Mouse (Mus musculus) natural killer cell, adult 2 months (primary cell): ENCODE data around the gene Prss48.

ENCODE experiments used
- DNase-seq, 2 experiments: peaks; one replicate each; pipeline ENCODE4 v3.0.0; 2022; ENCODE audit warnings: low spot score in 2 of 2

Prss48 gene

DNA sequence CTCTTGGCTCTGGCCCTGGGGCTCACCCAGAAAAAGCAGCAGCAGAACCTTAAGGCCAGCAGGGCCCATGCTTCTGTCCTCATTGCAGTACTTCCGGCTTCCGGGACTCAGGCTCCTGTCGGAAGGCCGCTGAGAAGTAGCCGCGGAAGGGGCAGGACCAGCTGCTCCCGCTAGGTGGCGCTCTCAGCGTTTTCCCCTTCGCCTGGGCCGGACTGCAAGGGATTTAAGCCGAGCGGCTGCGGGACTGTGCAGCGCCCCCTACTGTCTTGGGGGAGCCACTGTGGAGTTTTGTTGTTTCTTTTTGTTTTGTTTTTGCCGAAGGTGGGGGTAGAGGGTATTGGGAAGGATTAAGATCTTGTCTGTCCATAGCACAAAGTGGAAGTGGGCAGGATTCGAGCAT is at the start of gene Prss48:
Gene Prss48 (minus strand): TSS at position 69 of the 400 bp plus-strand sequence.
- DNase-seq: peak in 1 of 2 experiments; percentile 1

DNA sequence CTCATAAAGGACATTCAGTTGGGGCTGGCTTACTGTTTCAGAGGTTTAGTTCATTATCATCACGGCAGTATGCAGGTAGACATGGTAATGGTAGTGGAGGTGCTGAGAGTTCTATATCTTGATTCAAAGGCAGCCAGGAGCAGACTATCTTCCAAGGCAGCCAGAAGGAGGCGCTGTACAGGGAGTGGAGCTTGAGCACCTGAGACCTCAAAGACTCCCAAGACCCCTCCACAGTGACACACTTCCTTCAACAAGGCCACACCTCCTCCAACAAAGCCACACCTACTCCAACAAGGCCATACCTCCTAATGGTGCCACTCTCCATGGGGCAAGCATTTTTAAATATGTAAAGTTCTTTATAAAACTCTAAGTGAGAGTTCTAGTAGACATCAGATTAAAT is 46.8 kb upstream of the Prss48 start:
- no peak for DNase-seq

DNA sequence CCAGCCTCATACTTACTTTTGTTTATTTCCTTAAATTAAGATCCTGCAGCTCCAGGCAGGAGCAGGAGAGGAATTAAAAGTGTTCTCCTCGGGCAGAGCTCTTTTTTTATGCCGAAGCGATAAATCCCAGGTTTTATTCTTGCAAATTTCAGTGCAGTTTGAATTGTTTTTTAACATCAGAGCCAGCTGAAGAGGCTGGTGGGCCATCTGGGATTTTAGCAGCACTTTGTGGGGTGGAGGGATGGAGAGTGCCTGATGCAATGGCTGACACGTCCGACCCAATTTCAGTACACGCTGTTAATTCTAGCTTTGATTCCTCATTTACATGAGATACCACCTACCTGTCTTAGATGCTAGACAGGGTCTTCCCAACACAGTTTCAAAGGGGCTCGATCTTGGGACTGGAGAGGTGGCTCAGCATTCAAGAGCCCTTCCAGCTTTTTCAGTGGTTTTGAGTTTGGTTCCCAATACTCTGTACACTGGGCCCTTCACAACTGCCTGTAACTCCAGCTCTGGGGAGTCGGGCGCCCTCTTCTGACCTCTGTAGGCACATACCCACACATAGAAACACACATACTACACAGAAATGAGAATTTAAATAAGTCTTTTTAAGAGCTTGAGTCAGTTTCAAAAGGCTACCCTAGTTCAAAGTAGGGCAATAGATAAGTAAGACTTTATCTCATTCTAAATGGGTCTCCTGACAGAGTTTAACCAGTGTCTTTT is 45.6 kb upstream of the Prss48 start:
- DNase-seq: no peak

DNA sequence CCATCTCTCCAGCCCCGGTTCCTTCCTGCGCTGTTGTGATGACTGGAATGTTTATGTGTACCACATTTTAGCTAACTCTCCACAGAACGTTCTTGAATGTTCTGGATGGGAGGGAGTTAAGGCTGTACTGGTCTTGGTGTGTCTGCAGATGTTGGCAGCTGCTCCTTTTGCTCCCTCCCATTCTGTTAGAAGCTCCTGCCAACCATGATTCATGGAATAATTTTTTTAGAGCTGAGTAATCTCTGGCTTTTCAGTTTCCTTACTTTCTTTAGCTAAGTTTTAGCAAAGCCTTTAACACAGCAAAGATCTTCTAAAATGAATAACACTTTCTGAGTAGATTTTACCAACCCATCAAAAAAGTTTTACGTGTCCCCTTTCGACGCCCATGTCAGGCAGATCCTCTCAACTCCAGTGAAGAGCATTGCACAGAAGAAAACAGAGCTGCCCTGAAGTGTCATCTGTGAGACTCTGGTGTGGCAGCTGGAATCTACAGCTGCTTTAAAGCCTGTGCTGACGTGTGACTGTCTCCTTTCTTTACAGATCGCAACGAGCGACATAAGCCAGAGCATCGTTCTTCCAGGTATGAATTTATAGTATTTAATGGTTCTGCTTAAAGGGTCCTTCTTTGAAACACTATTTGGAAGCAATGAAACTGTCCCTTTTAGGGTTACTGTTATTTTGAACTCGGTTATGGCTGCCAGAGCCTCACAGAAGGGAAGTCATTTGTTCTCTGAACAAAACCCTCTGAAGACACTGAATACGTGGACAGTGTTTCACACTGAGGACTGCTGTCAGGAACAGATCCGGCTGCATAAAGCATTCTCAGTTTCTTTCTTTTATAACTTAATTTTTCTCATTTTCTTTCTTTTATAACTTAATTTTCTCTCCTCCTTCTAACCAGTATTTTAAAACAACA is 38.3 kb upstream of the Prss48 start:
- DNase-seq: no peak

DNA sequence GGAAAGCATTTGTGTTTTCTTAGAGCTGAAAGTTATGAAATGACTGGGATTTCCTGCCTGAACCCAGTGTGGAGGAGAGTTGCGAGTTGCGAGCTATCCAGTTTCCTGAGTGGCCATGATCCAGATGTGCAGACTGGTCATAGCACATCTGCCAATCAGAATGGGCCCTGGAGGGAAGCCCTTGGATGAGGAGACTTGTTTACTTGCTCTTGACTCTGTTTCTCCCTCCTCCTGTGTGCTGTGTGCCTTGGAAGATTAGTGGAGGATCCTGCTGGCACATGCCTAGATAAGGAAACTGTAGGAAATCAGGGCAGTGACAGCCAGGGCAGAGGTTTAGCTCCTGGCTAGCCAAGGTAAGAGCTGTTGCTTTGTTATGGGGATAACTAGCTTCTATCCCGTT is 36.4 kb upstream of the Prss48 start:
- no peak for DNase-seq

DNA sequence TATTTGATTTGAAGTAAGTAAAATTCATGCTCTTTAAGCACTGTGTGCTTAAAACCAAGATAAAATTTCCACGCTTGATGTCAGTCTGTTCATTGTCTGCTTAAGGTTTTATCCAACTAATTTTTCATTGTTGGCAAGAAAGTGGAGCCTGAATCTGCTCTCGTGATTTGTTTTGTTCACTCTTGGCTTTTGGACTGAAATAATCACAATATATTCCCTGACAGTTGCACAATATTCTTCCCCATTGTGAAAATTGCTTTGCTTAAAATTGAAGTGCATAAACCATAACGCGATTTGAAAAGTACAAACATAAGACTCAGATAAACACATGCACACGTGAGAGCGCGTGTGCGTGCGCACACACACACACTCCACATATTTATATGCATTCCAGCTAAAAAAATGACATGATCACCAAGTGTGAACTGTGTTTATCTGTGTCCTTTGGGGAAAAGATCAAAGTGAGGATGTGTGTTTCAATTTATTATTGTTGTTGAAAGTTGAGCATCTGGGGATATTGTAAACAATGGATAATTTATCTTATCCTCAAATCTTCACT is 35.7 kb upstream of the Prss48 start:
- DNase-seq: no peak

DNA sequence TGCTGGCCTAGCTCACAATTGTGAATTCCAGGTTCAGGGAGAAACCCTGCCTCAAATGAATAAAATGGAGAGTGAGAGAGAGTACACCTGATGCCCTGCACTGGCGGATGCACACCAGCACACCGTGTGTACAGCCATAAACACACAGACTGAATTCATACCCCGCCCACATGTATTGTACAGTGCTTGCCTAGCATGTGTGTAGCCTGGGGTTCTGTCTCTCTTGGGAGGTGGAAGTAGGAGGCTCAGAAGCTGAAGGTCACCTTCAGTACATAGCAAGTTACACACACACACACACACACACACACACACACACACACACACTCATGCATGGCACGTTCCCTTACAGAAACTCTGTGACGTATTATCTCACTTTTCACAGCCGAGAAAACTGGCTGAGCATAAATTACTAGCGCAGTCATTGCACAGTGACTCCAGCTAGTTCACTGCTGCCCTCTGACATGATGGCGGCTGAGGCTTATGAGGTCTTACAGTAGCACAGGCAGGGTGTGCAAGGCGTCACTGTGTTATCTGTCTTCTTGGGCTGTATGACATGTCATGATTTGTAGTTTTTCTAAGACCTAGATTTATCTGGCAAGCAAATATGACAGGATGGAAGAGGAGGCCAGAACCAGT is 31.3 kb upstream of the Prss48 start:
- no peak for DNase-seq

DNA sequence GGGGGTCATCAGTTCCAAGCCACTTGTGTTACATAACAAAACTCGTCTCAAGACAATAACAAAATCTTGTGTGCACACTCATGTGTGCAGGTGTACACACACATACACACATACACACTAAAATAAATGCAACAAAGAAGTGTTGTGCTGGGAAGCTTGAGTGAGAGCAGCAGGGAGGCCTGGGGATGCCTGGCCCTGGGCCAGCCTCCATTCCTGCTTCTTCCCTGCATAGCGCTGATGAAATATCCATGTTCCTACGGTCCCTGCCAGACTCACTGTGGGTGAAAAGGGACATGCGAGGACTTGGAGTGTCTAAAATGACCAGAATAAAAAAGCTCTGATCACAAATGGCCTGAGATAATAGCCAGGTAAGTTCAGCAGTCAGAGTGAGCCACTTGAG is 28.3 kb upstream of the Prss48 start:
- DNase-seq: no peak

DNA sequence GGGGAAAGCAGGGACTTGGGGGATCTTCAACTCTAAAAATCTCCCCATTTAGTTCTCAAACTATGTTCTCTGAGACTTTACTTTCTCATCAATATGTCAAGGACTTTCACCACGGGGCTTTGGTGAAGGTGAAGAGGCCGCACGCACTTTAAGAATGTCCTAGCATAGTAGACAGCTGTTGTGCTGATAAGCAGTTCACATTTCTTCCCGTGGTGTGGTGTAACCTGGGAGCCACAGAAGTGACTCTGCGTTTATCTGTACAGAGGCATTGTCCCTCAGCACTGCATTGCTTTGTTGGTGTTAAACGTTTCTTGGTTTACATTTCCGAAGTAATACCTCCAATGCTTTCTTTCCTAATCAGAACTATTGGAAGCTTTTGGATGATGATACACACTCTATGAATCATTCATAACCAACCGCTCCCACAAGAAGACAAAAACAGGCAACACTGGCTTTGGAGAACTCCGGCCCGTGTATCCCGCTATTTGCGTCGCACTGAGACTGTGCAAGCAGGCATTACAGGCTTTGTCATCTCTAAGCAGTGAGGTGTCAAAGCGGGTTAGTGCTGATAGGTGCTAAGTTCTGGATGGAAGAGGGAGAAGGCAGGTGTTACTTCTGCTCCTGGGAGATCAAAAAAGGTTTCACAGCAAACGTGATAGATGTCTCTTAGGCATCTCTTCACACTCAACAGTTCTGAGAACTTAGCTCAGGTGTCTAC is 26.5 kb upstream of the Prss48 start:
- DNase-seq: no peak

DNA sequence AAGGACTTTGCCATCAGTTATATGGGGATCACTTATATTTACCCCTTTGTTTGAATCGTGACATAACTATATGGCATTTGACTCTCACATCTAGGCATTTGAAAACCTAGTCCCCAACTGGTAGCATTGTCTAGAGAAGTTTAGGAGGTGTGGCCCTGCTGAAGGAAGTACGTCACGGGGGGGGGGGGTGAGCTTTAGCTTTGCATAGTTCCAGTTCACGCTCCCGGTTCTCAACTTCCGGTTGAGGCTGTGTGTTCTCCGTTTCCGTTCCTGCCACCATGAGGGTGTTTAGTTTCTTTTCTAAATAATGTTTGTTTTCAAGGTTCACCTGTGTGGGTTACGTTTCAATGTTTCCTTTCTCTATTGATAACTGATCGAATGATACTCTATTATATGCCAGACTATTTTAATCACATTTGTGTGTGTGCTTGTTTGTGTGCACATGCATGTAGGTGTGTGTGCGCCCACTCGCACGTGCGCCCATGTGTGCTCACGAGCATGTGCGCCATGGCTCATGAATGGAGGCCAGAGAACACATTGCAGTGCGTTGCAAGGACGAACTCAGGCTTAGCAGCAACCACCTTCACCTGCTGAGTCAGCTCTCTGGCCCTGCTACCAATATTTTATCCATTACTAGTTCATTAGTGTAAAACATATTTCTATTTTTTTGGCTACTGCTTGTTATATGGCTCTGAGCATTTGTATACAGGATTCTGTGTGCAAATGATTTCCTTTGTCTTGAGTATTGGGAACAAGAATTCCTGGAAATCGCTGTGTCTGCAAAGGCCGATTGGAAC is 23.2 kb upstream of the Prss48 start:
- DNase-seq: no peak

DNA sequence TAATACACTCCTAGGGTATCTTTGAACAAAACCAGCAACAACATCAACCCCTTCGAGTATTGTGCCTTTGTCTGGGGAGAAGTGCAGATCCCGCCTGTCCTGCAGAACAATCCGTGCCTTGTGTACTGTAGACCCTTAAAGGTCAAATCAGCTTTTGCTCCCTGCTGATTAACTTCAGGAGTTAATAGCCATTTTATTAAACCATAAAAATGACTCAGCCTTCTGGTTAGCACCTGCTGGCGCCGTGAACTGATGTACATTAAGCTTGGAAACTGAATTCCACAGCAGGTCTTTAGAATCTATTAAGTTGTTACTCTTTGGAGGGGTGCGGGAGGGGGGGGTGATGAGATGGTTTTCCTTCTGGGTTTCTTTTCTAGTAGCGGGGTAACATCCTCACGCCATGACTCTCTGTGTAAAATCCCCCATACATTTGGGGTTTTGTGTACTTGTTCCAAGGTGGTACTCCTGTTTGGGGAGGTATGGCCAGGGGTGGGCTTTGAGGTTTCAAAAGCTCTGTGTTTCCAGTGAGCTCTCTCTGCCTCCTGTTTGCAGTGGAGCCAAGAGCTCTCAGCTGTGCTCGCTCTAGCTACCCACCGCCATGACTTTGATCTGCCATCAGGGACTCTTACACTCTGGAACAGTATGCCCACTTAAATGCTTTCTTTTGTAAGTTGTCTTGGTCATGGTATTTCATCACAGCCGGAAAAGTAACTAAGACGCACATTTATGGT is 21.9 kb upstream of the Prss48 start:
- no peak for DNase-seq

DNA sequence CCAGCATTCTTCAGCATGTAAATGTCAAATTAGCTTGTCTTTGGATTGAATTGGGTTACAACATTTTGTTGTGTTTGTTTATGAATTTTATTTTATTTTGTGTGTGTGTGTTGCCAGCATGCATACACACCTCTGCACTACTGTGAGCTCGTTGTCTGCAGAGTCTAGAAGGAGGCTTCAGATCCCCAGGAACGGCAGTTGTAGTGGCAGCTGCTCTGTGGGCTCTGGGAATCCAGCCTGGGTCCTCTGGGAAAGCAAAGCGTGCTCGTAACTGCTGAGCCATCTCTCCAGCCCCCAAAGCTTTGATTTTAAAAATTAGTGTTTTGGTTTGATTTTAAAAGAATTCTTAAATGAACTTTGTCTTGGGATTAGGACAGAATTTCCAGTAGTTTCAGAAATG is 19.4 kb upstream of the Prss48 start:
- no peak for DNase-seq

DNA sequence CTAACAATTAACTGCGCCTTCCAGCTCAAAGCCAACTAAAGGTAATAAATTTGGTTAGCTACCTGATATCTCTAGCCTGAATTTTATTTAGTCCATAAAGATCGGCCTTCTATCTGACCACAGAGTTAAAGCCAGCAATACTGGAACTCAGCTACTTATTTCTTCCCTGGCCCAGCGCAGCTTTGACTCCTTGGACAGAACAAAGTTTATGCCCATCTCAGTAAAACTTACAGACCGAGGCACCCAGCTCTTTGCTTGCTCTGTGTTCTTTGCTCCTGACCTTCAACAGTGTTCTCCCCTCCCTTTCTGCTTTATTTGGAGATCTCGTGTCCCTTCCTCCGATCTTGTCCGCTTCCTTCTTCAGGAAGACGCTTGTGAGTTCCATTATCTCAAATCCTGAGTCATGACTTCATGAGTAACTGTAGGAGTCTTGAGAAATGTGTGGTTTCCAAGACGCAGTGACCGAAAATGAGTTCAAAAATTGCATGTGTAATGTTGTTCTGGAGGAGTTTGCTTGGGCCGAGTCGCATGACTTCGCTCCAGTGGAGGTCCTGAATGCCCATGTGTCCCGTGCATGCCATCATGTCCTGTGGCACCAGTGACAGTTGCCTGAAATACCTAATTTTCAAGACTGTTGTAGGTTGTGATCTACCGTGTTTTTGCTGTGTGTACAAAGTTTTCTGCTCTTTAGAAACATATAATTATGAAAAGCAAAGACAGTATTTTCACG is 18.8 kb upstream of the Prss48 start:
- no peak for DNase-seq

DNA sequence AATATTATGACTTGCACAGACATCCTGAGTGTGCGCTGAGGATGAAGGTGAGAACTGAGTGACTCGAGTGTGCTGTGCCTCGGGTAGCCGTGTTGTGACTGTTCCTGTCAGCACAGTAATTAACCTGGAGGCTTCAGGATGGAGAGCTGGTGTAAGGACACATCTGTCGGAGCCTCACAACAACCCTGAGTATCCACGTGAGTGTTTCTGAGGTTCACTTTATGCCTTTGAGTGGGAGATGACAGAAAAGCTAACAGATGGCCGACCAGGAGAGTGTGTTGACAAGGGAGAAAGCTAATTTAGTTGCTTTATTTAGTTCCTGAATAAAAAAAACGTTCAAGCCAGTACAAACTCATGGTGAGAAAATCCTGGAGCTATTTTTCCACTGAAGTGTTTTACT is 15.2 kb upstream of the Prss48 start:
- no peak for DNase-seq

DNA sequence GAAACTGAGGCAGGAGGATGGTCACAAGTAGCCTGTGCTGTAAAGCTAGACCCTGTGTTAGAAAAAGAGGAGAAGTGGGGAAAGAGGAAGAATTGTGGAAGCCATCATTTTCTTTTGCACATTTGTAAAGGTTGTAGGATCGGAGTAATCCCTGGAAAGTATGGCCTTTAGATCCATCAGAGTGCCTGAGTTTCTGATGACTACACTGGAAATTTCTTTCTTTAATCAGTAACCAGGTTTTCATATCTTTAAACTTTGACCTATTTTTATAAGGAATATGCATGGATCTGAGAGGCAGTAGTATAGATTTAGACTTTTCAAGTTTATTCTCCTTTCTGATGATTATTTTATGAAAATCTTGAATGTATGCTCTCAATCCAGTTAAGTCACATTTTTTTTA is 14.7 kb upstream of the Prss48 start:
- no peak for DNase-seq

DNA sequence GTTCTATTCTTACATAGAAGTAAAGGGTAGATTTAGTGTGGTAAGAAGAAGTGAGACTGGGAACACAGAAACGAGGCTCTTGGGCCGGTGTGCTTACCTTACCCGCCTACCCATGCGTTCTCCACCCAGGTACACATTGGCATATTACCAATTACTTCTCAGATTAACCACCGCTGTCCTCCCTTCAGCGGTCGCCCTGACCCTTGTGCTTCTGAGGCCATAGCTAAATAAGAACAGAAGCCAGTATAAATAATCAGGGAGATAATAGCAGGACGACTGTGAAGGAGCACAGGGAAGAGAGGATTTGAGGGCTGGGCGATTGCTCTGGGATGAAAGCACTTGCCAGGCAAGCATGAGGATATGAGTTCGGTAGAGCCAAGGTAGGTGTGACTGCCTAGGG is 11.5 kb upstream of the Prss48 start:
- no peak for DNase-seq

DNA sequence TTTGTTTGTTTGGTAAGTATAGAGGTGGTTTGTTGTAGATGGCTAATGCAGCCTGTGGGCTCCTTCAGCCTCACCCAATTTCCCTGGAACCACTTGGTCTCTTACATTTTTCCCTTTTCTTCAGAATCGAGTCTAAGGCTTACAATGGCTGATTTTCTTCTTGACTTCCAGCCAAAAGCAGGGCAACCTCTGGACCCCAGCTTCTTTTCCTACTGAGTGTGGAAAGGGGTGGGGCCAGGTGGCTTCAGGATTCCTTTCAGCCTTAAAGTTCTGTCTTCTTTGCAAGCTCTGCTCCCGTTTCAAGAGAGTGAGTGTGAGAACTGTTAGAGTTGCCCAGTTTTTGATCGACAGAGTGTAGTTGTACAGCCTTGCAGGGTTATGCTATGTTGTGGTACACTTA is 9.5 kb upstream of the Prss48 start:
- no peak for DNase-seq

DNA sequence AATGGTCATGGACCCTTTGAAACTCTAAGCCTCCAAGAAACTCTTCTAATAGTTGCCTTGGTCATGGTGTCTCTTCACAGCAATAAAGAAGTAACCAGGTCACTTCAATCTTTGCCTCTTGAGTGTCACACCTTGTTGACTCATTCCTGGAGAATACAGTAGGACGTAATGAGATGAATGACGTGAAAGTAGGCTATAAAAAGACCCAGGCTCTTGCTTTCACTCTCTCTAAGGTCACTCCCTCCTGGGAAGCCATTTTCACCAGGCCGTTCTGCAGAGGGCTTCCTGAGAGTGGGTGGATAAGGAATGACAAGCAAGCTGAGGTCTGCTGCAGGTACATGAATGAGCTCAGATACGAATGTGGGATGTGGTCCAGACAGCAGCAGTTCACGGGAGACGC is 9.1 kb upstream of the Prss48 start:
- no peak for DNase-seq

DNA sequence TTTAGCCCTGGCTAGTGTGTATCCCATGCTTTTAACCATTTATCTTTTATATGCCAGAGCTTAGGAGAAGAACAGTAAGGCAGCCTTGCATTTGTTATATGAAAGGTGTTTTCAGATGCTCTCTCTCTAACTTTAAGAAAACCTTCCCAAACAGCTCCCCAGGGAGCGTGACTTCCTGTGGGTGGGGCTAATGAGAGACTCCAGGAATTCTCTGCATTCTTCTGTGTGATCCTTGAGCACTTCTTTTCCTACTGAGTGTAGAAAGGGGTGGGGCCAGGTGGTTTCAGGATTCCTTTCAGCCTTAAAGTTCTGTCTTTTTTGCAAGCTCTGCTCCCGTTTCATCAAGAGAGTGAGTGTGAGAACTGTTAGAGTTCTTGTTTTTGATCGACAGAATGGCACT is 8.3 kb upstream of the Prss48 start:
- no peak for DNase-seq

DNA sequence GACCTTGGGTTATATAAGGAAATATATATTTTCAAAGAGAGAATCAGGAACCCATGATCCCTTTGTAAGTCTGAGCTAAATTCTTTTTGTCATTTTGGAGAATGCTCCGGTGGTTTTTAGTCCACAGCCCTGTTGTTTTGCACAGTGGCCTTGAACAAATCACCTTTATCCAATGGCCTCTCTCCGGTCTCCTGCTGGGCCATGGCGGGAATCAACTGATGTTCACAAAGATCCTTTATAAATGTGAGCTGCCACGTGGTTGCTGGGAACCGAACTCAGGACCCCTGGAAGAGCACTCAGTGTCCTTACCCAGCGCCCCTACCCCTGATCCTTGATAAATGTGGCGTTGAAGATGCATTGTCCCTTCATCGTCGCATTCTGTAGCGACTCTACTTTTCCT is 2.5 kb upstream of the Prss48 start:
- DNase-seq: no peak
